Mouse (Mus musculus): ENCODE results near the gene Cep131.
A peak's percentile ranks its signal among the peaks of the same experiment; 100 is the strongest.

DNA sequence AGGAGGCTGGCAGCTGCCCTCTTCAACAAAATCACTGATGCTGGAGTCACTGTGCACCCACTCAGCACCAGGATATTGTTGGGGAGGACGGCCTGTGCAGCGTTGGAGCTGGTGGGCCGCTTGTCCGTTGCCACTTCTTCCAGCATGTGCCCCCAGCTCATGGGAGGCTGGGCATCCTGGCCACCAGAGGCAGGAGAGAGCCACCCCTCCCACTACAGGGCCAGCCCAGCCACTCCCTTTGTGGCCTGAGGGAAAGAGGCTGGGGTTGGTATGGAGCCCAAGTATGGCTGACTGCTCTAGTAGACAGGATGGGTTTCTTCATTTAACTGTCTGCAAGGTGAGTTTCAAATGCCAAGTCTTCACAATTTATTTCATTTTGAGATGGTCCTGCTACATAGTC is 71.9 kb downstream of the Cep131 start:
- TF ChIP-seq CTCF (IDR thresholded peaks at IDR 0.05; ENCODE audit: low read depth): peak; percentile 5; the same call in 1 of the 2 replicates
- TF ChIP-seq EP300 (IDR thresholded peaks at IDR 0.05; ENCODE audit: low read depth): no peak

All from liver, postnatal 0 days (tissue).